Mouse (Mus musculus) CH12.LX (cell line): ENCODE measurements at regions not wholly inside any gene's neighbourhood (a gene's known extent, or its start where the extent isn't known, plus 50 kb on each side); places are given as distances from the start of the nearest gene placed in this dataset.

Source experiments
- DNase-seq: peaks from one replicate; pipeline ENCODE4 v3.0.0-alpha.2; 2013; ENCODE audit errors: extremely low read depth
- H3K27ac ChIP-seq: 2 replicates; pipeline ENCODE4 v1.5.1; 2012; ENCODE audit warnings: low read depth, mild to moderate bottlenecking, control low read depth, moderate library complexity; ENCODE audit not compliant: insufficient read depth
- H3K27me3 ChIP-seq: replicated peaks from 2 replicates; pipeline ENCODE3; 2012; ENCODE audit warnings: inconsistent platforms
- H3K36me3 ChIP-seq, 2 experiments: replicated peaks in 1 of 2; 2 replicates each; pipeline versions ENCODE3 to v1.6.1; 2012; ENCODE audit warnings: inconsistent platforms in 1 of 2, low read length in 1 of 2, mild to moderate bottlenecking in 1 of 2, mixed read lengths in 1 of 2, moderate library complexity in 1 of 2; ENCODE audit not compliant: control insufficient read depth in 1 of 2, insufficient read depth in 1 of 2
- H3K4me1 ChIP-seq, 2 experiments: 2 replicates each; pipeline ENCODE4 v1.6.1; 2012; ENCODE audit warnings: inconsistent platforms in 1 of 2, moderate library complexity in 1 of 2; ENCODE audit not compliant: insufficient read depth in 2 of 2, control insufficient read depth in 1 of 2
- H3K4me2 ChIP-seq: 2 replicates; pipeline ENCODE4 v1.6.1; 2012; ENCODE audit warnings: low read depth, mild to moderate bottlenecking, control low read depth; ENCODE audit not compliant: poor library complexity, insufficient read depth, severe bottlenecking
- H3K4me3 ChIP-seq, 3 experiments: fragments of 150-350 bp in 1 of 3; sonication (generic) in 1 of 3; replicated peaks in 1 of 3; 2 replicates each; pipeline versions ENCODE3 to v1.5.1; 2011 to 2012; ENCODE audit warnings: low read depth in 2 of 3, low read length in 2 of 3, mild to moderate bottlenecking in 2 of 3, moderate library complexity in 2 of 3, control low read depth in 1 of 3, improper control_type of control experiment in 1 of 3, inconsistent platforms in 1 of 3, mixed read lengths in 1 of 3; ENCODE audit not compliant: poor library complexity in 1 of 3
- H3K79me2 ChIP-seq: replicated peaks from 2 replicates; pipeline ENCODE4 v1.6.1; 2012; ENCODE audit warnings: mild to moderate bottlenecking, moderate library complexity; ENCODE audit not compliant: control insufficient read depth, poor library complexity, insufficient read depth, severe bottlenecking; ENCODE audit errors: extremely low read depth
- H3K9ac ChIP-seq: 2 replicates; pipeline ENCODE4 v1.6.1; 2012; ENCODE audit warnings: low read depth, mild to moderate bottlenecking, control low read depth, moderate library complexity; ENCODE audit not compliant: insufficient read depth
- H3K9me3 ChIP-seq: replicated peaks from 2 replicates; pipeline ENCODE3; 2012; ENCODE audit warnings: low read length, inconsistent platforms, mixed read lengths
- BHLHE40 ChIP-seq: IDR thresholded peaks from 2 replicates; pipeline ENCODE4 v1.6.1; 2011; ENCODE audit warnings: mild to moderate bottlenecking, low read depth, low read length, improper control_type of control experiment
- CHD1 ChIP-seq: IDR thresholded peaks from 2 replicates; pipeline ENCODE4 v1.6.1; 2012; ENCODE audit warnings: low read depth, low read length, improper control_type of control experiment, inconsistent platforms
- CTCF ChIP-seq, 2 experiments: IDR thresholded peaks in 1 of 2; conservative IDR thresholded peaks in 1 of 2; 2 replicates each; pipeline ENCODE4 v1.5.1; 2011 to 2012; ENCODE audit warnings: low read depth in 2 of 2, low read length in 2 of 2, improper control_type of control experiment in 1 of 2, inconsistent platforms in 1 of 2, mild to moderate bottlenecking in 1 of 2, moderate library complexity in 1 of 2
- ELF1 ChIP-seq: IDR thresholded peaks from 2 replicates; pipeline ENCODE4 v1.6.1; 2014; ENCODE audit warnings: low read depth, mild to moderate bottlenecking, inconsistent platforms, low read length, improper control_type of control experiment
- IRF4 ChIP-seq: IDR thresholded peaks from 2 replicates; pipeline ENCODE4 v1.6.1; 2014; ENCODE audit warnings: low read depth, mild to moderate bottlenecking, inconsistent platforms, low read length, improper control_type of control experiment
- JUND ChIP-seq: conservative IDR thresholded peaks from 2 replicates; pipeline ENCODE4 v1.6.1; 2011; ENCODE audit warnings: low read depth, low read length, improper control_type of control experiment
- MAZ ChIP-seq: IDR thresholded peaks from 2 replicates; pipeline ENCODE4 v1.6.1; 2012; ENCODE audit warnings: low read depth, mild to moderate bottlenecking, inconsistent platforms, low read length, improper control_type of control experiment, moderate library complexity
- MXI1 ChIP-seq: IDR thresholded peaks from 2 replicates; pipeline ENCODE4 v1.6.1; 2011; ENCODE audit warnings: mild to moderate bottlenecking, low read depth, low read length, improper control_type of control experiment
- RAD21 ChIP-seq: IDR thresholded peaks from 2 replicates; pipeline ENCODE4 v1.6.1; 2011; ENCODE audit warnings: low read depth, mild to moderate bottlenecking, low read length, improper control_type of control experiment, moderate library complexity
- SMC3 ChIP-seq: IDR thresholded peaks from 2 replicates; pipeline ENCODE4 v1.6.1; 2011; ENCODE audit warnings: low read depth, low read length, improper control_type of control experiment
- TCF12 ChIP-seq: IDR thresholded peaks from 2 replicates; pipeline ENCODE4 v1.6.1; 2014; ENCODE audit warnings: low read depth, mild to moderate bottlenecking, inconsistent platforms, low read length, improper control_type of control experiment
- USF1 ChIP-seq: IDR thresholded peaks from 2 replicates; pipeline ENCODE4 v1.6.1; 2014; ENCODE audit warnings: low read depth, mild to moderate bottlenecking, inconsistent platforms, low read length, improper control_type of control experiment
- ZC3H11A ChIP-seq: IDR thresholded peaks from 2 replicates; pipeline ENCODE4 v1.6.1; 2012; ENCODE audit warnings: low read depth, mild to moderate bottlenecking, inconsistent platforms, low read length, improper control_type of control experiment
- ZKSCAN1 ChIP-seq: IDR thresholded peaks from 2 replicates; pipeline ENCODE4 v1.6.1; 2012; ENCODE audit warnings: low read depth, inconsistent platforms, low read length, improper control_type of control experiment, borderline replicate concordance
- ZNF384 ChIP-seq: IDR thresholded peaks from 2 replicates; pipeline ENCODE4 v1.6.1; 2012; ENCODE audit warnings: low read depth, low read length, improper control_type of control experiment, inconsistent platforms
- dilution Hi-C: fragments of 300-500 bp; cut with MboI; formaldehyde crosslinking; loops from 2 replicates; pipeline ENCODE4 v1.14.3; 2020; ENCODE audit warnings: low sequenced_read_pairs; ENCODE audit not compliant: extremely low pct_unique_long_range_greater_than_20kb, extremely low pct_ligation_motif_present
- in situ Hi-C: fragments of 300-500 bp; cut with MboI; formaldehyde crosslinking; loops from 3 replicates; pipeline ENCODE4 v1.14.3; 2019; ENCODE audit warnings: low sequenced_read_pairs, low pct_ligation_motif_present, low pct_unique_long_range_greater_than_20kb, mixed read lengths

DNA sequence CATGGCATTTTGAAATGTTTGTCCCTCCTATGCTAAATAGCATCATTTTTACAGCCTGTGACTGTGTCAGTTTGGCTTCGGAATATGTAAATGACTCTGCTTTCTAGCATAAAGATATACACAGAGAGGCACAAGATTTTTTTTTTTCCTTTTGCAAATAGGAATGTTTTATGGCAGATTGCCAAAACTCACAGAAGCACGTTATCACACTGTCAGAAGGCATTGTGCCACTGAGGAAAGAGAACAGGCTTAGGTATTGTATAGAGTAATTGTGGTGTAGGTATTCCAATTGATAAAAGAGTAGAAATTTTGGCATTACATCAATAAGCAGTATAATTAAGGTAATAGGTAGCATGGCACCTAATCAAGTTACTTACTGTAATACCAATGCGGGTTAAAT lies 988.5 kb upstream of the Tenm2 start:
- Histone ChIP-seq H3K4me2 (no peak overlapping the region), H3K9me3 (peaks cover 24% of the 10 kb centered on the region), H3K27ac (no peak overlapping the region), H3K9ac (no peak overlapping the region), H3K79me2 (no peaks in the 10 kb centered on the region), H3K27me3 (no peaks in the 10 kb centered on the region), H3K36me3 (no peaks in the 10 kb centered on the region), H3K4me3 (no peak overlapping the region), H3K4me1 (no peaks in the 10 kb centered on the region)
- dilution Hi-C loops: no loop called here
- no peak for DNase-seq
- in situ Hi-C loops: no loop called here
- TF ChIP-seq SMC3 (no peak), ZC3H11A (no peak), ZNF384 (no peak)

DNA sequence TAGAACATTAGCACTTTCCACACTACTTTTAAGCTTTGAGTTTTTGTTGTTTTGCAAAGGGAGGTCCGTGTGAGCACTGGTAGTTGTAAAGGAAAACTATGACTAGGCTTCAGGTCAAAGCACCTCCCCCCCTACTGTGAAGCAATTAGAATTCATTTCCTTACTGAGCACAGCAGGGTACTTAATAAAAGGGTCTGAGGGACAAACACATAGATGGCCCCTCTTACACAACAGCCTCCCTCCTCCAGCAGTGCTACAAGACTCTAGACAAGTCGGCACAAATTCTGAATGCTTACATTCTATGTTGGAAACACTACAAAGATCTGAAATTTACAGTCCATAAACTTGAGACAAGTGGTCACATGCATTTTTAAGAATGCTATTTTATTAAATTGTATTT lies 967.6 kb upstream of the Tenm2 start:
- in situ Hi-C loops (no loop called here), dilution Hi-C loops (no loop called here)
- H3K9me3 ChIP-seq: peaks cover 55% of the 10 kb centered on the region
- H3K4me2 ChIP-seq: no peak overlapping the region
- H3K9ac ChIP-seq: no peak overlapping the region
- H3K79me2 ChIP-seq: no peaks in the 10 kb centered on the region
- H3K27ac ChIP-seq: no peak overlapping the region
- TF ChIP-seq CTCF (conservative IDR thresholded peaks at IDR 0.05 in 1 of 2, IDR thresholded peaks at IDR 0.05 in 1 of 2; ENCODE audit: low read depth in 2 of 2, low read length in 2 of 2) (no peak), MXI1 (no peak), ZKSCAN1 (no peak), IRF4 (no peak), TCF12 (no peak)
- no peaks in the 10 kb centered on the region for H3K27me3 ChIP-seq
- no peaks in the 10 kb centered on the region for H3K36me3 ChIP-seq
- H3K4me3 ChIP-seq: no peak overlapping the region
- no peak for DNase-seq
- no peaks in the 10 kb centered on the region for H3K4me1 ChIP-seq

DNA sequence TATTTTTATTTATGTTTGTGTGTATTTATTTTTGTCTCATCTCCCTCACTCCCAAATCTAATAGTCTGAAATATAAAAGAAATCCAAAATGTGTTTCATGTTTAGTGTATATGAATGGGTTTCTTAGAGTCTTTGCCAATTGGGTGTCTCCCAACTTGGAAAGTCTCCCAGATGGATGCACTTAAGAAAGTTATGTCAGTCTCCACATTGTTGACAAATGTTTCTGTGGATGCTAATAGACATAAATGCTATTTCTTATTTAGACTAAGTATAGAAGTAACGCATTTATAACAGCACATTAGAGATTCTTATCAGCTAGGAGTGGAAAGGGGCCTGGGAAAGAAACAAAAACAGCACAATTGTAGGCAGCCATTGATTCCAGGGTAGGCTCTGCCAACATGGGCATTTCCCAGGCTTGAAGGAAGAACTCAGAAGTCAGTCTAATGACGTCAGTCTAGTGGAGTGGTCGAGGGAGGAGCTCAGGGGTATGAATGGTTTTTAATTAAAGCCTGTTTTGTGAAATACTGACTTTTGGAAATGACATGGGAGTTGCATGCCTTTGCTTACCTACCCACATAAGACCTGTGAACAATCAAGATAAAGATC lies 965.5 kb upstream of the Tenm2 start:
- Histone ChIP-seq H3K4me2 (no peak overlapping the region), H3K9me3 (peaks cover 45% of the 10 kb centered on the region), H3K27me3 (no peaks in the 10 kb centered on the region), H3K36me3 (no peaks in the 10 kb centered on the region), H3K27ac (no peak overlapping the region), H3K4me3 (no peak overlapping the region), H3K9ac (no peak overlapping the region), H3K79me2 (no peaks in the 10 kb centered on the region), H3K4me1 (no peaks in the 10 kb centered on the region)
- no peak for DNase-seq
- TF ChIP-seq USF1 (no peak), RAD21 (no peak), CHD1 (no peak), BHLHE40 (no peak), JUND (no peak), CTCF (conservative IDR thresholded peaks at IDR 0.05 in 1 of 2, IDR thresholded peaks at IDR 0.05 in 1 of 2; ENCODE audit: low read depth in 2 of 2, low read length in 2 of 2) (no peak), MAZ (no peak), ELF1 (no peak)
- in situ Hi-C loops (no loop called here), dilution Hi-C loops (no loop called here)
